Mouse (Mus musculus) midbrain, embryonic 12.5 days (tissue): ENCODE measurements at regions not wholly inside any gene's neighbourhood (a gene's known extent, or its start where the extent isn't known, plus 50 kb on each side); places are given as distances from the start of the nearest gene placed in this dataset.

Experiments used
- ATAC-seq: fragments of 200-750 bp; cut with Nextera tagmentation; 2 replicates; pipeline ENCODE4 v1.8.0; 2017; ENCODE audit warnings: low read depth, moderate TSS enrichment, moderate library complexity; ENCODE audit not compliant: low FRiP score
- H3K27ac ChIP-seq: fragments of 300-500 bp; sonication (generic); replicated peaks from 2 replicates; pipeline ENCODE4 v1.5.1; 2016; ENCODE audit warnings: mild to moderate bottlenecking
- H3K27me3 ChIP-seq: fragments of 300-500 bp; sonication (generic); 2 replicates; pipeline ENCODE4 v1.6.1; 2016; ENCODE audit warnings: mild to moderate bottlenecking
- H3K36me3 ChIP-seq: fragments of 300-500 bp; sonication (generic); 2 replicates; pipeline ENCODE4 v1.6.1; 2016
- H3K4me1 ChIP-seq: fragments of 300-500 bp; sonication (generic); 2 replicates; pipeline ENCODE4 v1.6.1; 2016
- H3K4me2 ChIP-seq: fragments of 300-500 bp; sonication (generic); replicated peaks from 2 replicates; pipeline ENCODE4 v1.6.1; 2016; ENCODE audit warnings: mild to moderate bottlenecking, moderate library complexity
- H3K4me3 ChIP-seq: fragments of 300-500 bp; sonication (generic); 2 replicates; pipeline ENCODE4 v1.5.1; 2016; ENCODE audit warnings: mild to moderate bottlenecking
- H3K9ac ChIP-seq: fragments of 300-500 bp; sonication (generic); replicated peaks from 2 replicates; pipeline ENCODE4 v1.6.1; 2016; ENCODE audit warnings: mild to moderate bottlenecking, moderate library complexity
- H3K9me3 ChIP-seq: fragments of 300-500 bp; sonication (generic); 2 replicates; pipeline ENCODE4 v1.6.1; 2016; ENCODE audit warnings: mild to moderate bottlenecking
- WGBS: fragments of 180-500 bp; shearing (Covaris S2); methylation state at CpG from one replicate; pipeline ENCODE4 v1.1.7; 2016; 5-methylcytosine and 5-hydroxymethylcytosine counted together

GRCm38 (mm10) chr14:24872931-24873330, 386.0 kb downstream of the Rps24 start:
- no peak for ATAC-seq
- Histone ChIP-seq H3K9ac (no peak overlapping the region), H3K36me3 (no peaks in the 10 kb centered on the region), H3K4me3 (no peak overlapping the region), H3K4me2 (no peak overlapping the region), H3K27ac (no peak overlapping the region), H3K4me1 (peaks cover 23% of the 10 kb centered on the region), H3K27me3 (peaks cover 4% of the 10 kb centered on the region; the same call in 1 of the 2 replicates), H3K9me3 (no peaks in the 10 kb centered on the region)
- 41% methylated on average over 3 of the region's 3 CpGs for WGBS

GRCm38 (mm10) chr14:24873406-24873805, 386.5 kb downstream of the Rps24 start:
- Histone ChIP-seq H3K27ac (no peak overlapping the region), H3K4me3 (no peak overlapping the region), H3K36me3 (no peaks in the 10 kb centered on the region), H3K9me3 (no peaks in the 10 kb centered on the region), H3K4me2 (no peak overlapping the region), H3K27me3 (peaks cover 2% of the 10 kb centered on the region; the same call in 1 of the 2 replicates), H3K9ac (no peak overlapping the region), H3K4me1 (peaks cover 23% of the 10 kb centered on the region)
- ATAC-seq, result no peak
- WGBS, result 93% methylated on average over 3 of the region's 3 CpGs

GRCm38 (mm10) chr14:24874426-24875155, 387.7 kb downstream of the Rps24 start:
- Histone ChIP-seq H3K9ac (no peak overlapping the region), H3K27ac (peak overlapping the region; percentile 63)

GRCm38 (mm10) chr14:24875156-24875545, 388.2 kb downstream of the Rps24 start:
- 34% methylated on average over 8 of the region's 8 CpGs for WGBS

More at GRCm38 (mm10) chr14:24874426-24875155, 387.7 kb downstream of the Rps24 start:
- Histone ChIP-seq H3K4me2 (no peak overlapping the region), H3K4me1 (peaks cover 23% of the 10 kb centered on the region), H3K9me3 (no peaks in the 10 kb centered on the region), H3K36me3 (no peaks in the 10 kb centered on the region), H3K27me3 (no peaks in the 10 kb centered on the region), H3K4me3 (no peak overlapping the region)
- ATAC-seq, result no peak
- WGBS, result 52% methylated on average over 12 of the region's 12 CpGs

GRCm38 (mm10) chr14:24875934-24876333, 389.0 kb downstream of the Rps24 start:
- WGBS, result 71% methylated on average over 6 of the region's 6 CpGs
- Histone ChIP-seq H3K27ac (no peak overlapping the region; the same call in 1 of the 2 replicates), H3K4me2 (no peak overlapping the region), H3K9me3 (no peaks in the 10 kb centered on the region), H3K27me3 (no peaks in the 10 kb centered on the region), H3K9ac (no peak overlapping the region), H3K36me3 (no peaks in the 10 kb centered on the region), H3K4me3 (no peak overlapping the region), H3K4me1 (peaks cover 23% of the 10 kb centered on the region)
- no peak for ATAC-seq

More at GRCm38 (mm10) chr14:24875156-24875545, 388.2 kb downstream of the Rps24 start:
- Histone ChIP-seq H3K36me3 (no peaks in the 10 kb centered on the region), H3K9ac (no peak overlapping the region), H3K9me3 (no peaks in the 10 kb centered on the region), H3K4me2 (no peak overlapping the region), H3K27ac (peak overlapping the region; percentile 63), H3K4me3 (no peak overlapping the region), H3K27me3 (no peaks in the 10 kb centered on the region), H3K4me1 (peaks cover 23% of the 10 kb centered on the region)
- no peak for ATAC-seq

GRCm38 (mm10) chr14:24876508-24876907, 389.6 kb downstream of the Rps24 start:
- Histone ChIP-seq H3K4me3 (no peak overlapping the region), H3K4me2 (no peak overlapping the region), H3K36me3 (no peaks in the 10 kb centered on the region), H3K4me1 (peaks cover 23% of the 10 kb centered on the region), H3K27me3 (no peaks in the 10 kb centered on the region), H3K27ac (peak overlapping the region; percentile 21; the same call in 1 of the 2 replicates), H3K9me3 (no peaks in the 10 kb centered on the region), H3K9ac (no peak overlapping the region)
- 76% methylated on average over 5 of the region's 5 CpGs for WGBS
- no peak for ATAC-seq

GRCm38 (mm10) chr14:24877853-24878252, 390.9 kb downstream of the Rps24 start:
- Histone ChIP-seq H3K27ac (no peak overlapping the region), H3K4me1 (peaks cover 20% of the 10 kb centered on the region), H3K4me3 (no peak overlapping the region), H3K4me2 (no peak overlapping the region), H3K9me3 (no peaks in the 10 kb centered on the region), H3K36me3 (no peaks in the 10 kb centered on the region), H3K9ac (no peak overlapping the region), H3K27me3 (no peaks in the 10 kb centered on the region)
- ATAC-seq, result no peak
- WGBS, result 83% methylated on average over 3 of the region's 3 CpGs

- H3K4me3 ChIP-seq, result no peak overlapping the region
- H3K4me1 ChIP-seq, result no peaks in the 10 kb centered on the region
- no peak overlapping the region for H3K9ac ChIP-seq
- no peaks in the 10 kb centered on the region for H3K27me3 ChIP-seq
- H3K9me3 ChIP-seq, result 0 out of 2 replicates have a peak, but pooled peaks cover 4% of the 10 kb centered on the region
- no peak overlapping the region for H3K27ac ChIP-seq
- no peak overlapping the region for H3K4me2 ChIP-seq
- ATAC-seq, result no peak
- no peaks in the 10 kb centered on the region for H3K36me3 ChIP-seq
- 86% methylated on average over 1 of the region's 1 CpGs for WGBS
Measured at GRCm38 (mm10) chr14:24886164-24886563, 399.2 kb downstream of the Rps24 start.

- ATAC-seq, result no peak
- Histone ChIP-seq H3K27ac (no peak overlapping the region), H3K4me1 (no peaks in the 10 kb centered on the region), H3K36me3 (no peaks in the 10 kb centered on the region), H3K27me3 (no peaks in the 10 kb centered on the region), H3K4me3 (no peak overlapping the region), H3K9ac (no peak overlapping the region), H3K9me3 (0 out of 2 replicates have a peak, but pooled peaks cover 4% of the 10 kb centered on the region), H3K4me2 (no peak overlapping the region)
- WGBS, result 82% methylated on average over 8 of the region's 8 CpGs
Measured at GRCm38 (mm10) chr14:24886896-24887421, 400.0 kb downstream of the Rps24 start.

- Histone ChIP-seq H3K9ac (no peak overlapping the region), H3K4me3 (no peak overlapping the region), H3K27ac (no peak overlapping the region), H3K27me3 (no peaks in the 10 kb centered on the region), H3K4me2 (no peak overlapping the region), H3K4me1 (no peaks in the 10 kb centered on the region), H3K9me3 (no peaks in the 10 kb centered on the region), H3K36me3 (no peaks in the 10 kb centered on the region)
- ATAC-seq, result no peak
- 88% methylated on average over 2 of the region's 2 CpGs for WGBS
Measured at GRCm38 (mm10) chr14:24890856-24891255, 403.9 kb downstream of the Rps24 start.

- Histone ChIP-seq H3K27me3 (no peaks in the 10 kb centered on the region), H3K27ac (no peak overlapping the region), H3K9me3 (no peaks in the 10 kb centered on the region), H3K36me3 (no peaks in the 10 kb centered on the region), H3K9ac (no peak overlapping the region), H3K4me3 (no peak overlapping the region), H3K4me1 (no peaks in the 10 kb centered on the region), H3K4me2 (no peak overlapping the region)
- WGBS, result 90% methylated on average over 1 of the region's 1 CpGs
- no peak for ATAC-seq
Measured at GRCm38 (mm10) chr14:24895196-24895595, 408.3 kb downstream of the Rps24 start.

GRCm38 (mm10) chr14:24896681-24897080, 409.8 kb downstream of the Rps24 start:
- H3K4me1 ChIP-seq, result peaks cover 7% of the 10 kb centered on the region; the same call in 1 of the 2 replicates
- no peaks in the 10 kb centered on the region for H3K27me3 ChIP-seq
- no peak overlapping the region for H3K27ac ChIP-seq
- WGBS, result 93% methylated on average over 5 of the region's 5 CpGs
- no peak for ATAC-seq
- no peaks in the 10 kb centered on the region for H3K9me3 ChIP-seq
- H3K4me3 ChIP-seq, result no peak overlapping the region
- no peaks in the 10 kb centered on the region for H3K36me3 ChIP-seq
- no peak overlapping the region for H3K9ac ChIP-seq
- H3K4me2 ChIP-seq, result no peak overlapping the region
